Mouse (Mus musculus) MEL (cell line): Measurements from ENCODE around the gene Snx18.

ENCODE experiments used
- CTCF ChIP-seq, 3 experiments: IDR thresholded peaks in 2 of 3; conservative IDR thresholded peaks in 1 of 3; 2 replicates each; pipeline ENCODE4 v1.5.1; 2011 to 2012; ENCODE audit warnings: low read length in 3 of 3, low read depth in 2 of 3, mild to moderate bottlenecking in 2 of 3, improper control_type of control experiment in 1 of 3, inconsistent platforms in 1 of 3, mixed read lengths in 1 of 3, moderate library complexity in 1 of 3; ENCODE audit not compliant: control insufficient read depth in 1 of 3, insufficient read depth in 1 of 3, poor library complexity in 1 of 3, severe bottlenecking in 1 of 3
- ELF1 ChIP-seq: IDR thresholded peaks from 2 replicates; pipeline ENCODE4 v1.6.1; 2014; ENCODE audit warnings: low read depth, mild to moderate bottlenecking, inconsistent platforms, low read length, improper control_type of control experiment, moderate library complexity
- EP300 ChIP-seq, 2 experiments: IDR thresholded peaks; 2 replicates each; pipeline ENCODE4 v1.6.1; 2011; ENCODE audit warnings: improper control_type of control experiment in 2 of 2, low read length in 2 of 2, low read depth in 1 of 2, mild to moderate bottlenecking in 1 of 2
- GABPA ChIP-seq: IDR thresholded peaks from 2 replicates; pipeline ENCODE4 v1.6.1; 2012; ENCODE audit warnings: low read depth, mild to moderate bottlenecking, inconsistent platforms, low read length, improper control_type of control experiment, moderate library complexity
- NRF1 ChIP-seq: IDR thresholded peaks from 2 replicates; pipeline ENCODE4 v1.6.1; 2014; ENCODE audit warnings: low read depth, mild to moderate bottlenecking, inconsistent platforms, low read length, improper control_type of control experiment, moderate library complexity; ENCODE audit not compliant: poor library complexity, insufficient read depth, severe bottlenecking
- POLR2A ChIP-seq, 2 experiments: IDR thresholded peaks; 2 replicates each; pipeline ENCODE4 v1.6.1; 2011 to 2012; ENCODE audit warnings: low read length in 2 of 2, mild to moderate bottlenecking in 2 of 2, control low read depth in 1 of 2, improper control_type of control experiment in 1 of 2, low read depth in 1 of 2, moderate library complexity in 1 of 2; ENCODE audit not compliant: control insufficient read depth in 1 of 2, insufficient read depth in 1 of 2, poor library complexity in 1 of 2

DNA sequence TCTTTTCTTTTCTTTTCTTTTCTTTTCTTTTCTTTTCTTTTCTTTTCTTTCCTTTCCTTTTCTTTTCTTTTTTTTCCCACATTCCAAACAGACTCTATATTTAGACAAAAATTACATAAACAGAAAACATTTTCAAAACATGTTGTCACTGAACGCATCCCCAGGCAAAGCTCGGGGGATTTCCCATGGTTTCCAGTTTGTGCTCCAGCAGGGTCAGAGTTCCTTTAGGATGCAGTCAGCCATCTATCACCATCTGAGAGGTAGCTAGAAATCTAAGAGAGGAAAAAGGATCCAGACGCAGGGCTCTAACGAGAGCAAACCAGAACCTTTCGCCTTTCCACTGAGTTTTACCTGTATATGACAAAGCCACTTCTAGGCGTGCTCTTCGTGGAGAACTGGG, 52.0 kb downstream of the Snx18 start:
- TF ChIP-seq POLR2A (IDR thresholded peaks at IDR 0.05; ENCODE audit: control insufficient read depth in 1 of 2, insufficient read depth in 1 of 2, low read depth in 1 of 2, low read length in 2 of 2, poor library complexity in 1 of 2): no peak
- TF ChIP-seq GABPA: no peak
- TF ChIP-seq CTCF (IDR thresholded peaks at IDR 0.05 in 2 of 3, conservative IDR thresholded peaks at IDR 0.05 in 1 of 3; ENCODE audit: control insufficient read depth in 1 of 3, insufficient read depth in 1 of 3, low read depth in 2 of 3, low read length in 3 of 3, poor library complexity in 1 of 3, severe bottlenecking in 1 of 3): no peak
- TF ChIP-seq EP300 (IDR thresholded peaks at IDR 0.05; ENCODE audit: low read depth in 1 of 2, low read length in 2 of 2): no peak
- no peak for TF ChIP-seq ELF1
- no peak for TF ChIP-seq NRF1
